Mouse (Mus musculus): ENCODE measurements around the gene Gemin6. TPM values are rescaled to one million over a fixed set of nuclear protein-coding genes. Genes with fewer than 3 reads are reported as not detected.
"Not testable (repeated sequence)": the region's sequence is repeated elsewhere in the genome, so short reads cannot be mapped to it uniquely, and the experiment has no call there.

The Gemin6 gene
- total and polyA plus RNA-seq, 3 experiments: 19.6 to 25.3 TPM; not detected in 1

DNA sequence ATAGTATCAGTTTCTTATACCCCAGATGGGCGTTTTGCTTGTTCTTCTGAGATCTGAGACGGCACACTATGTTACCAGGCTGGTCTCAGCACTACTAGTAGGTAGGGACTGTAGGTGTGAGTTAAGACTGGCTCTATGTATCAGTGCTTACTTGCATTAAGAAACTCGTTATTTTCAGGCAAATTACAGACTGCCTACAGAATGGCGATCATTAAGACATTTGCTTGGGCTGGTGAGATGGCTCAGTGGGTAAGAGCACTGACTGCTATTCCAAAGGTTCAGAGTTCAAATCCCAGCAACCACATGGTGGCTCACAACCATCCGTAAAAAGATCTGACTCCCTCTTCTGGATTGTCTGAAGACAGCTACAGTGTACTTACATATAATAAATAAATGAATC lies 901 bp downstream of the Gemin6 start:
- not testable (repeated sequence) for H3K9me3 ChIP-seq (replicated peaks; ENCODE audit: insufficient read depth, low read length); H3K79me2 ChIP-seq (ENCODE audit: control insufficient read depth, insufficient read depth, low read length, poor library complexity); H3K27me3 ChIP-seq (ENCODE audit: control insufficient read depth in 1 of 2, insufficient read depth in 2 of 2, low read length in 2 of 2)
- DNase-seq (ENCODE audit: low read depth, low spot score): peak; percentile 59
- H3K4me3 ChIP-seq (ENCODE audit: control insufficient read depth in 1 of 2, insufficient read depth in 1 of 2, low read depth in 2 of 2, low read length in 2 of 2): peak overlapping the region; percentile 78 to 80
- H3K27ac ChIP-seq (ENCODE audit: control insufficient read depth, low read depth, low read length): peak overlapping the region; percentile 97
- peaks cover 0 to 24% of the 10 kb centered on the region in 2 experiments; a peak in 2 of 4 replicates for H3K36me3 ChIP-seq (ENCODE audit: control insufficient read depth in 1 of 2, insufficient read depth in 2 of 2, low read length in 2 of 2)
- H3K9ac ChIP-seq (ENCODE audit: control insufficient read depth, low read depth, low read length, poor library complexity, severe bottlenecking): peak overlapping the region; percentile 89
- peak; percentile 94 for TF ChIP-seq TBP (IDR thresholded peaks at IDR 0.05; ENCODE audit: low read depth, low read length)
- peaks cover 9 to 19% of the 10 kb centered on the region in 2 experiments for H3K4me1 ChIP-seq (ENCODE audit: control insufficient read depth in 1 of 2, insufficient read depth in 2 of 2, low read length in 2 of 2)

DNA sequence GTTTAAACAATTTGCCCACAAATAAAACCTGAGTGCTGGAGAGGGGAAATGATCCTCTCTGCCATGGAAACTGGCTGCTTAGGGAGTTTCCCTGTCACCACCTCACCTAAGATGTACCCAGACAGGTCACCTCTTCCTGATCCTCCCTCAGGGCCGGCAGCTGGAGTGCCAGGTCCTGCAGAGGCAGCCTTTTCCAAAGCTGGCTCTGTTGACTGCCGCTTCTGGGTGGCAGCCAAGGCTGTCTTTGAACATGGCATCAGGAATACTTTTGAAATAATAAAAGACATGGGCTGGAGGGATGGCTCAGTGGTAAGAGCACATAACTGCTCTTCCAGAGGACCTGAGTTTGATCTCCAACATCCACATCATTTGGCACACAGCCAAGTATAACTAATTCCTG lies 5.2 kb downstream of the Gemin6 start:
- Histone ChIP-seq H3K9ac (ENCODE audit: control insufficient read depth, low read depth, low read length, poor library complexity, severe bottlenecking) (no peak overlapping the region), H3K27me3 (ENCODE audit: control insufficient read depth in 1 of 2, insufficient read depth in 2 of 2, low read length in 2 of 2) (no peaks in the 10 kb centered on the region), H3K36me3 (ENCODE audit: control insufficient read depth in 1 of 2, insufficient read depth in 2 of 2, low read length in 2 of 2) (peaks cover 0 to 26% of the 10 kb centered on the region in 2 experiments; a peak in 2 of 4 replicates), H3K4me1 (ENCODE audit: control insufficient read depth in 1 of 2, insufficient read depth in 2 of 2, low read length in 2 of 2) (peaks cover 12 to 18% of the 10 kb centered on the region in 2 experiments), H3K27ac (ENCODE audit: control insufficient read depth, low read depth, low read length) (no peak overlapping the region), H3K4me3 (ENCODE audit: control insufficient read depth in 1 of 2, insufficient read depth in 1 of 2, low read depth in 2 of 2, low read length in 2 of 2) (no peak overlapping the region), H3K79me2 (ENCODE audit: control insufficient read depth, insufficient read depth, low read length, poor library complexity) (no peaks in the 10 kb centered on the region), H3K9me3 (replicated peaks; ENCODE audit: insufficient read depth, low read length) (no peaks in the 10 kb centered on the region)
- DNase-seq (ENCODE audit: low read depth, low spot score): no peak
- no peak for TF ChIP-seq MEF2A (IDR thresholded peaks at IDR 0.05; ENCODE audit: extremely low read depth, insufficient replicate concordance, low read depth, low read length, poor library complexity, severe bottlenecking)
- TF ChIP-seq USF2 (IDR thresholded peaks at IDR 0.05; ENCODE audit: borderline replicate concordance in 1 of 2, insufficient read depth in 1 of 2, low read depth in 1 of 2, low read length in 2 of 2): no peak
- no peak for TF ChIP-seq USF1 (IDR thresholded peaks at IDR 0.05; ENCODE audit: low read depth, low read length)
- no peak for TF ChIP-seq ELF1 (IDR thresholded peaks at IDR 0.05; ENCODE audit: low read depth, low read length)
- TF ChIP-seq MAFK (IDR thresholded peaks at IDR 0.05; ENCODE audit: borderline replicate concordance, low read depth, low read length): no peak
- TF ChIP-seq MAX (IDR thresholded peaks at IDR 0.05; ENCODE audit: low read length): no peak
- TF ChIP-seq EP300 (IDR thresholded peaks at IDR 0.05; ENCODE audit: low read depth in 1 of 2, low read length in 2 of 2): no peak
- no peak for TF ChIP-seq NELFE (IDR thresholded peaks at IDR 0.05; ENCODE audit: low read depth, low read length)
- no peak for TF ChIP-seq TBP (IDR thresholded peaks at IDR 0.05; ENCODE audit: low read depth, low read length)
- no peak for TF ChIP-seq GATA1 (IDR thresholded peaks at IDR 0.05; ENCODE audit: low read depth, low read length)

DNA sequence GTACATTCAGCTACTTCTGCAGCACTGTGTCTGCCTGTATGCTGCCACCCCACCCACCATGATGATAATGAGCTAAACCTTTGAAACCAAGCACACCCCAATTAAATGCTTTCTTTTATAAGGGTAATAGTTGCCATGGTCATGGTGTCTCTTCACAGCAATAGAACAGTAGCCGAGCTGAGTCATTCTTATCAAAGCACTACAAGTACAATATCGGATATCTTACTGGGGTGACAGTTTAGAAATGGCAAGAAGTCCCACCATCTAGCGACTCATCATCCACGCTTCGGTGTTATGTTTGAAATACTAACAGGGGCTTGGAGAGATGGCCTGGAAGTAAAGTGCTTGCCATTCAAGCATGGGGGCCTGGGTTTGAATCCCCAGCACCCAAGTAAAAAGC lies 9.6 kb downstream of the Gemin6 start:
- Histone ChIP-seq H3K9ac (ENCODE audit: control insufficient read depth, low read depth, low read length, poor library complexity, severe bottlenecking) (peak overlapping the region; percentile 12), H3K27me3 (ENCODE audit: control insufficient read depth in 1 of 2, insufficient read depth in 2 of 2, low read length in 2 of 2) (no peaks in the 10 kb centered on the region), H3K4me1 (ENCODE audit: control insufficient read depth in 1 of 2, insufficient read depth in 2 of 2, low read length in 2 of 2) (peaks cover 15 to 28% of the 10 kb centered on the region in 2 experiments), H3K9me3 (replicated peaks; ENCODE audit: insufficient read depth, low read length) (no peaks in the 10 kb centered on the region), H3K79me2 (ENCODE audit: control insufficient read depth, insufficient read depth, low read length, poor library complexity) (no peaks in the 10 kb centered on the region), H3K36me3 (ENCODE audit: control insufficient read depth in 1 of 2, insufficient read depth in 2 of 2, low read length in 2 of 2) (peaks cover 0 to 28% of the 10 kb centered on the region in 2 experiments; a peak in 2 of 4 replicates), H3K27ac (ENCODE audit: control insufficient read depth, low read depth, low read length) (peak overlapping the region; percentile 77), H3K4me3 (ENCODE audit: control insufficient read depth in 1 of 2, insufficient read depth in 1 of 2, low read depth in 2 of 2, low read length in 2 of 2) (no peak overlapping the region; a peak in 1 of 4 replicates)
- peak; percentile 78 for DNase-seq (ENCODE audit: low read depth, low spot score)
- TF ChIP-seq RCOR1 (IDR thresholded peaks at IDR 0.05; ENCODE audit: low read depth, low read length) (no peak), ELF1 (IDR thresholded peaks at IDR 0.05; ENCODE audit: low read depth, low read length) (no peak), MAFK (IDR thresholded peaks at IDR 0.05; ENCODE audit: borderline replicate concordance, low read depth, low read length) (no peak), JUND (IDR thresholded peaks at IDR 0.05; ENCODE audit: low read depth, low read length) (no peak), UBTF (IDR thresholded peaks at IDR 0.05; ENCODE audit: borderline replicate concordance, insufficient read depth, low read depth, low read length) (no peak), ZMIZ1 (IDR thresholded peaks at IDR 0.05; ENCODE audit: low read depth, low read length) (no peak), POLR2A (IDR thresholded peaks at IDR 0.05; ENCODE audit: control insufficient read depth in 1 of 2, insufficient read depth in 1 of 2, low read depth in 1 of 2, low read length in 2 of 2, poor library complexity in 1 of 2) (no peak), BHLHE40 (IDR thresholded peaks at IDR 0.05; ENCODE audit: borderline replicate concordance, low read depth, low read length) (no peak), KAT2A (conservative IDR thresholded peaks at IDR 0.05; ENCODE audit: low read depth, low read length) (no peak), ETS1 (IDR thresholded peaks at IDR 0.05; ENCODE audit: low read depth, low read length) (no peak), POLR2AphosphoS5 (IDR thresholded peaks at IDR 0.05; ENCODE audit: borderline replicate concordance, low read depth, low read length) (no peak), TBP (IDR thresholded peaks at IDR 0.05; ENCODE audit: low read depth, low read length) (0 out of 2 replicates have a peak, but pooled peaks have one; percentile 38), RAD21 (IDR thresholded peaks at IDR 0.05; ENCODE audit: low read depth, low read length) (no peak), SIN3A (IDR thresholded peaks at IDR 0.05; ENCODE audit: low read length) (peak; percentile 31; the same call in 1 of the 2 replicates), ZNF384 (IDR thresholded peaks at IDR 0.05; ENCODE audit: low read depth, low read length) (no peak), TCF12 (IDR thresholded peaks at IDR 0.05; ENCODE audit: low read depth, low read length) (no peak), MYB (IDR thresholded peaks at IDR 0.05; ENCODE audit: low read depth, low read length) (no peak), MAX (IDR thresholded peaks at IDR 0.05; ENCODE audit: low read length) (no peak), ZKSCAN1 (IDR thresholded peaks at IDR 0.05; ENCODE audit: low read depth, low read length) (no peak)
